Mouse (Mus musculus) thymus, postnatal 36 days (tissue): ENCODE results near the gene Hyal3.

Experiments used
- DNase-seq, 2 experiments: peaks; one replicate each; pipeline ENCODE4 v3.0.0; 2022; ENCODE audit warnings: mixed read lengths in 2 of 2

Hyal3 gene

GRCm38 (mm10) chr9:107551117-107551889 lies 29.3 kb upstream of the Hyal3 start, which contains the start of gene Rassf1:
Rassf1 (plus strand) TSS chr9:107551555.
- DNase-seq: peak; percentile 74 to 85

DNA sequence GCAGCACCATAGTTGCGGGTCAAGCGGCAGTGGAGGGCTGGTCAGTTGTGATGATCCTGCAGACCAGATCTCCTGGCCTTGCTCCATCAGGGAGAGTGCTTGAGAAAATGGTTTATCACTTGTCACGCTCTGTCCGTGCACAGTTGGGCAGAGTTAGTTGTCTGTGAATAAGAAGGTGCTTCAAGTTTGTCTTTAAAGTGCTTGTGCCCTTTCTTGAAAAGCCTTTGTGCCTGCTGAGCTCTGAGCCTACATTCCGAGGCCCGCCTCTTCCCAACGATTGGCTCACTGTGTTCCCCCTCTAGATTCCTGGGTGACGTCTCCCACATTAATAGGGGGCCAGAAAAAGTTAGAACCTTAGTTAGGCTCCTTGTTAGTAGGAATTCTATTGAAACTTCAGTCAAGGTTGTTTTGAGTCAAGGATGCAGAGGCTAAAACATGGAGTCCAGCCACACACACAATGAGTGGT lies 28.7 kb upstream of the Hyal3 start:
- DNase-seq: no peak

GRCm38 (mm10) chr9:107552690-107553393 lies 27.8 kb upstream of the Hyal3 start:
- no peak for DNase-seq

- peak in 1 of 2 experiments; percentile 71 for DNase-seq
These were observed 26.9 kb upstream of the Hyal3 start for GRCm38 (mm10) chr9:107553541-107554318.

DNA sequence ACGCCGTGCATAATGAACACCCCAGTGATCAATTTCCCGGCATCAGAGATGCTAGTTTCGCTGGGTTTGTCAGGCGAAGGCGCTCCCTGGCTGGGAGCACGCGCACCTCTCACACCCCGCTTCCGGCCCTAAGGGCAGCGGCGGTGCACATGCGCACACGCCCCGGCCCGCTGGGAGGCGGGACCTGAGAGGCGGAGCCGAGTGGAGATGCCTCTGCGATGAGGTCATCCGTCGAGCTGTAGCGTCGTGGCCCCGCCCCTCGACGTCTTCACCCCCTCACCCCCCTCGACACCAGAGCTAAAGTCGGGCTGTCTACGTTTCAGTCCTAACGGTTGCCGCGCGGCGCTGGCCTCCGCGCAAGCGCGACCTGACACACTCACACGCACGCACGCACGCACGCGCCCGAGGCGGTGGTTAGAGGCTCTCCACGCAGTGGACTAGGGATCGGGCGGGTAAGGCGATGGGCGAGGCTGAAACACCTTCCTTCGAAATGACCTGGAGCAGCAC lies 26.2 kb upstream of the Hyal3 start:
- DNase-seq: peak; percentile 94 to 97

DNA sequence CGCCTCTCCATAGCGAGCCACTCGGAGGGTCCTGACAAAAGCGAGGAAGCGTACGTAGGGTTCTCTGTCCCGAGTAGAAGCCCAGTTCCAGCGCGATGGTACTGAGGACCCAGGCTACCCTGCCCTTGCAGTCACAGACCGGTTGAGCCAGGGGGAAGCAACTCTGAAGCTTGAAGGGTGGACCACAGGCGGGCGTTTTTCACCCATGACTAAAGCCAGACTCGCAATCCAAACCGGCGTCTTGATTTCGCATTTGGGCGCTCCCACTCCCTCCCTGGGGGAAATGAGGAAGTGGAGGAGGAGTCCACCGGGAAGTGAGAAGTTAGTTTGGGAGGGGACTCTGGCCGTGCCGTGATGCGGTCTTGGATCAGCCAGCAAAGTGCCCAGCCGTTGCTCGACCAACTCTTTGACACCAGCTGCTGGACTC lies 25.6 kb upstream of the Hyal3 start:
- DNase-seq: no peak

DNA sequence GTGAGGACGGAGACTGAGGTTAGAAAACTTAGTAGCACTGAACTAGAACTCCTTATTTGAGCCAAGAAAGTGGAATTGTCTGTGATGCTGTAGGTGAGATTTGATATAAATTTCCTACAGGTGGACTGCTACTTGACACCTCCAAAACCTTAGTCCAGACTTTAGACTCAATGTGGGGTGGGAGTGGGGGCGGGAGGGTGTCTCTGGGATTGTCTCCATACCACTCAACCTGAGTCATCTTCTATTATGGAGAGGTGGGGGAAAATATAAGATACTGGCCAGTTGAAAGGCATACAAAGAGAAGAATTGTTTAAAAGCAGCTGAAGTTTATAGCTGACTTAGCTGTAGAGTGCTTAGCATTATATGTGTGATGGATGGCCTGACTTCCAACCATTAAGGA lies 24.9 kb upstream of the Hyal3 start:
- no peak for DNase-seq

- no peak for DNase-seq
These were observed 24.3 kb upstream of the Hyal3 start for GRCm38 (mm10) chr9:107556346-107556745.

DNA sequence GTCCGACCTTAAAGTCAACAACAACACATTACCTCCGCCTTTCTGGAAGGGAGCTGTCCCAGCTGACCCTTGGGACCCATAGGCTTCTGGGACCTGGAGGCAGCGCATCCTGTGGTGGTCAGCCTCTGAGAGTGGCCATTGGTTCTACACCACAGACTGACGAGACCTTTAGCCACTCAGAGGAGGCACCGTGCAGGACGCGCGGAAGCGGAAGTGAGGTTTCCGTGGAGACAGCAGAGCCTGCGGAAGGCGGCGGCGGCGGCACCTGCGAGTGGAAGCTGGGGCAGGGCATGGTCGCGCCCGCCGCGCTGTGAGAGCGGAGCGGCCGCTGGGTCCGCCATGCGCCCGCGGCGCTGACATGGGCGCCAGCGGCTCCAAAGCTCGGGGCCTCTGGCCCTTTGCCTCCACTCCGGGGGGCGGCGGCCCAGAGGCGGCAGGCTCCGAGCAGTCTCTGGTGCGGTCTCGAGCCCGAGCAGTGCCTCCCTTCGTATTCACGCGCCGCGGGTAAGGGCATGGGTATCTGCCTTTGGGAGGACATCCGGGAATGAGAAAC lies 17.5 kb upstream of the Hyal3 start, which contains the start of gene Tusc2:
Gene Tusc2 (plus strand): TSS at position 227 of the 553 bp plus-strand sequence.
- DNase-seq: peak; percentile 91 to 95

DNA sequence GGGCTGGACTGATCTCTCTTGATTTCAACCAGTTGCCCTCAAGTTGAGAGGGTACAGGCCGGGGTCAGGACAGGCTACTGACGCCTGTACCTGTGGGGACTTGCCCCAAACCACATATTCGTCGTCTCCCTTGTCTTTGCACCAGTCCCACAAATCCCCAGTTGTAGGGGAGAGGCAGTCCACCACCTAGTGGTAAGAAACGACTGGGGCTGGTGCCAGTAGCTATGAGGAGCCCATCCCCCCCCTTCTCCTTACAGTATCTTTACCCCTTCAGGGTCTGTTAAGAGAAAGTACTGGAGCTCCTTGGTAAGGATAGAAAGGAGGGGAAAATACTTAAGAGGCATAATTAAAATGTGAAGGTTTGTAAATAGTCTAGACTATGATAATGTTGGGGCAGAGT lies 15.1 kb upstream of the Hyal3 start:
- DNase-seq: peak in 1 of 2 experiments; percentile 15

DNA sequence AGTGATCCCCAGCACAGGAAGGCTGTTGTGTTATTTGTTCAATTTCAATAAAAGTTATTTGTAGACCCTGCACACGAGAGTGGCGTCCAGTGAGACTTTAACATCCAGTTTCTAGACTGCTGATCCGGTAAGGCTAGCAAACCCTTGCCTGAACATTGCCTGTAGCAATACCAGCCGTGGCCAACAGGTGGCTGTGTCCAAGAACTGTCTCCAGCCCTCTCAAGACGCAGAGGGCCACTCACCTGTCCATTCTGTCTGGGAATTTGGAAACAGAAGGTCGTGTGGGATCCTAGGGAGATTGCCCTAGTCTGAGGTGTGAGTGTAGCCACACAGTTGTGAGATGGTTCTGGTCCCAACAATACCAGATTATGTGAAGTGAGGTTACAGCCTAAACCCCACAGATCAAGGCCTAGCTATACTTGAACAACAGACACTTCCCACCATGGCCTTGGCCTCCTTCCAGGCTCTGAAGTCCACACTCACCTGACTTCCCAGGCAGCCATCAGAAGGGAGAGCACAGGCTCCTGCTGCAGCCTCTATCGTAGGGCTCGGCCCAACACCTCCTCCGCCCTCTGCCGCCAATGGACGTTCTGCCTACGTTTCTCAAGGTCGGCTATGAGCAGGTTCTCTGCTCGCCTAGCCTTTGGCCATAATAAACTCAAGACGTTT lies 14.4 kb upstream of the Hyal3 start:
- DNase-seq: peak; percentile 72 to 78

DNA sequence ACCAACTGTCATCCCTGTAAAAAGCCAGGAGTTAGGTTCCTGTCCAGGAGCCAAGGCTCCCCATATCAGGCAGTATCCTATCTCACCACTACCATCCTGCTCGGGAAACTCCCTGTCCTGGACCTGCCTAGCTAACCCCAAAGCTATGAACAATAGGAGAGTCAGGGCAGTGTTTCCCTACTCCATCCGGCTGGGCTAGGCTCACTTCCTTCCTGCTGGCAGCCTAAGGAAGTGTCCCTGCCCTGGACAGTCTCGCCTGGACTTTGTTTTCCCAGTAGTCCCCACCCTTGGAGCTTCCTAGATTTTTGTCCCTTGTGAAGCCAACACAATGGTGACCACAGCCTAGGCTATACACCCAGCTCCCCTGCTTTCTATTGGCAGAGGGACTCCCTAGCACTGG lies 13.8 kb upstream of the Hyal3 start:
- DNase-seq: no peak

DNA sequence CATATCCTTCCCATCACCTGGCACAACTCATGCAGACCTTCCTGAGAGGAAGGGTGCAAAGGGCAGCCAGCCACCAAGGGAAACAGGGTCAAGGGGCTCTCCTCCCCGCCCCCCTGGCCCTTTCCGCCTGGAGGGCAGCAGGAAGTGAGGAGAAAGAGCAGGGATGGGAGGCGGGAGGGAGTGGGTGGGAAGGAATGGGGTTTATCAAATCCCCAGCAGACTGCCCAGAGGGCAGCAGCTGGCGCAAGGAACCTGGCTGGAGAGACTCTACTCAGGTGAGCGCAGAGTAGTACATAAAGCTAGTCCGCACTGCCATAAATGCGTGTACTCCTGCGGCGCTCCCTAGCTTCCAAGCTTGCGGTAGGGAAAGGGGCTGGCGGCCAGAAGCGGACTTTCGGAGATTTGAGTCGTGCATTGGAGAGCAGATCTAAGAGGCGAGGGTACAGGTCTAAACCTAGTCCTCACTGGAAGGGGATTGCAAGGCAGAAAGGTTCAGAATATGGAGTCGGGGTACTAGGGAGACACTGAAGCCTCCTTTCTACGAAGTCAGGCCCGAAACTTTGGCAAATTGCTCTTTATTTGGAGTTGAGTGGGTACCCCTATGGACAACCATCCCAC lies 12.8 kb upstream of the Hyal3 start, which contains the start of gene Hyal2:
Gene Hyal2 (plus strand): TSS at position 244 of the 618 bp plus-strand sequence.
- peak in 1 of 2 experiments; percentile 26 for DNase-seq

GRCm38 (mm10) chr9:107568331-107569261 lies 12.0 kb upstream of the Hyal3 start:
- DNase-seq: peak; percentile 82 to 83

- no peak for DNase-seq
These were observed 11.3 kb upstream of the Hyal3 start for GRCm38 (mm10) chr9:107569270-107569669.

DNA sequence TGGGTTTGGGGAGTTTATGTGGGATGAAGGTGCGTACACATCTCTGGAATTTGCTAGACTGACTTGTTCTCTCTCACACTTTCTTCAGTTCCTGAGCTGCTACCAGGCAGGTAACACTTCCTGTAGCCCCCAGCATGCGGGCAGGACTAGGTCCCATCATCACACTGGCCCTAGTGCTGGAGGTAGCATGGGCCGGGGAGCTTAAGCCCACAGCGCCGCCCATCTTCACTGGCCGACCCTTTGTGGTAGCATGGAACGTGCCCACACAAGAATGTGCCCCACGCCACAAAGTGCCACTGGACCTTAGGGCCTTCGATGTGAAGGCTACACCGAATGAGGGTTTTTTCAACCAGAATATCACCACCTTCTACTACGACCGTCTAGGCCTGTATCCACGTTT lies 10.6 kb upstream of the Hyal3 start:
- no peak for DNase-seq

- DNase-seq: no peak
These were observed 9.8 kb upstream of the Hyal3 start for GRCm38 (mm10) chr9:107570845-107571244.

DNA sequence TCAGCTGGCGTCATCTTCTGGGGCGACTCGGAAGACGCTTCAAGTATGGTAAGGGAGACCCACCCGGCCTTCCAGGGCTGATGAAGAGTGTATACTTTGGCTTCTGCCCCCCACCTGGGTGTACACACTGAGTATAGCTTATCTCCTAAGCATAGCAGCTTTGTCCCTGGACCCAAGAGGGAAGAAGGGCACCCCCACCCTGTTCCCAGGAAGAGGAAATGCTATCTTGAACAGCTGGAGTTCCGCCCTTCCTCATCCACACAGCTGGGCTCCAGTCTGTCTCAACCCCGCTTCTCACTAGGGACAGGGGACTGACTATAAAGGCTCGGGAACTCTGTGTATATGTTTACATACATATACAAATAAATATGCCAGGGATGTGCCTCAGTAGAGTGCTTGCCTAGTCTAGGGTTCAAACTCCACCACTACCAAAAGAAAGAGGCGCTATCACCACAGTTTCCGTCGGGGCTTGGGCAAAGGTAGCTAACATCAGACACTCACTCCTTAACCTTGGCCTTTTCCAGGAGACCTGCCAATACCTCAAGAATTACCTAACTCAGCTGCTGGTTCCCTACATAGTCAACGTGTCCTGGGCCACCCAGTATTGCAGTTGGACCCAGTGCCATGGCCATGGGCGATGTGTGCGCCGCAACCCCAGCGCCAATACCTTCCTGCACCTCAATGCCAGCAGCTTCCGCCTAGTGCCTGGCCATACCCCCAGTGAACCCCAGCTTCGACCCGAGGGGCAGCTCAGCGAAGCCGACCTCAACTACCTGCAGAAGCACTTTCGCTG lies 8.9 kb upstream of the Hyal3 start:
- DNase-seq: peak in 1 of 2 experiments; percentile 8

DNA sequence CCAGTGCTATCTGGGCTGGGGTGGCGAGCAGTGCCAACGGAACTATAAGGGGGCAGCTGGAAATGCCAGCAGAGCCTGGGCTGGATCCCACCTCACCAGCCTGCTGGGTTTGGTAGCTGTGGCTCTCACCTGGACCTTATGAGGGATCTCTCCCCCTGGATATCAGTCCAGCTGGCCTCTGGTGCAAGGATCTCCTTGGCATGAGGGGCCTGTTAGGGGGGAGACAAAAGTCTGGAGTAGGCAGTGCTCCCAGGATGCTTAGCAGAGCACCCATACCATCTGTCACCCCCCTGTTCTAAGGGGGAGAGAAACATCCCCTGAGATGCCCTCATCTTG lies 8.3 kb upstream of the Hyal3 start:
- DNase-seq: no peak
